Mouse (Mus musculus): ENCODE results near the gene Dyrk4. TPM values are rescaled to one million over a fixed set of nuclear protein-coding genes. Genes with fewer than 3 reads are reported as not detected.
A peak's percentile ranks its signal among the peaks of the same experiment; 100 is the strongest.

Dyrk4 gene
- polyA plus RNA-seq (2012; rRNA removed): 0.04 and 0.16 TPM in 2 replicates

DNA sequence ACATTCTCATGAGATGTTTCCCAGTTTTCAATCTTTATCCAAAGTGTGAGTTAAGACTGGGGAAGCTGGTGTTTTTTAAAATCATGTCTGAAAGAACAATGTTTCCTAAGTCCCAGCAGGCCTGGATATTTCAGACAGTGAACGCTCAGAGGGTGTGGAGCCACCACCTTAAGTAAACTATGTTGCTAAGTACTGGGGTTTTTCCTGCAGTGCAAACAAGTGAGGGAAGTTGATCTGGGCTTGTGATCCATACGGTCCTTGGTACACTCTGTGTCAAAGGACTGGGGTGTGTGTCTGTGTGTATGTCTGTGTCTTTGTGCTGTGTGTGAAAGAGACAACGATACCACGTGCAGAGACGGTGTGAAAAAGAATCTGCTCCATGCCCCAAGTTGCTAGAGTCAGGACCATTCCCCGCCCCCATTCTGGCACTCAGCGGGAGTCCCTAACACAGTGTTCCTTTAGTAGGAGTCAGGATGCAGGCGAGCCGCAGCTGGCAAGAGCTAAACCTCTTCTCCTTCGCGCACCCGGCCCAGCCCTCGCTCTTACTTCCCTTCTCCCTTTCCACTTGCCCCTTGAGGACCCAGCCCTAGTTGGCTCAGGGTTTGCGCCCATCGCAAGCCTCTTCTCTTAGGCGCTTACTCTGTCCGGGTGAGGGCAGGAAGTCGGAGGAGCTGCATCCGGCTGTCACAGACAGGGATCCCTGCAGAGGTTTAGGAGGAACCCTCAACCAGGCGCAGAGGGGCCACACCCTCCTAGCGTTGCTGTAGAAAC is at the start of gene Dyrk4:
Gene Dyrk4 (minus strand): TSS at position 729 of the 771 bp plus-strand sequence.
- DNase-seq (ENCODE audit: low read depth, low spot score): peak; percentile 33
- 7% methylated on average over 21 of the region's 21 CpGs for WGBS

DNA sequence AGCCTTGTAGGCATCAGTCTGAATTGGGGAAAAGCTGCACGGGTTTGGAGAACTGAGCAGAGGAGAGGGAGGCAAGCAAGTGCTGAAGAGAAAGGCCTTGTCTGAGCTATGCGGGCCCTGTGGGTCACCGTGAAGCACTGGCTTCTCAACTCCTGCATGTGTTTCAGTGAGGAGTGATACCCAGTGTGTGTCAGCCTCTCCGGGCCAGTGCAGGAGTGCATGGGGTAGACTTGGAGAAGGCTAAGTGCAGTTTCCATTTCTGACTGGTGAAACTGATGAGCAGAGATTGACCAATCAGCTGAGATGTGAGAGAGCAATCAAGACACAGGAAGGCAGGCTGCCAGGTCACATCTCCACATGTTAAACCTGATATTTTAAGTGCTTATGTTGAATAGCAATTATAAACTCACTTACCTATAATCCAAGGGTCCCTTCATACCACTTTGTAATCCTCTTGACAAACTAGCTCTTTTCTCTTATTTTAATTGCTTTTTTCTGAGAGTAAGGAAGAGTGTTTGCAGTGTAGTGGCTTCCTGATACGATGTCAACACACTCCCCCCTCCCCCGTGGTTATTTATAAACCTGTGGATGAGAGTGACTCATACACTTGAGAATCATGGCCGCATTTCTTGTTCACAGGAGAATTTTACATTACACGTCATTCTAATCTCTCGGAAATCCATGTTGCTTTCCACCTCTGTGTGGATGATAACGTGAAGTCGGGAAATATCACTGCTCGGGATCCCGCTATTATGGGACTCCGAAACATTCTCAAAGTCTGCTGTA is 44.8 kb upstream of the Dyrk4 start:
- WGBS: 78% methylated on average over 14 of the region's 14 CpGs
- DNase-seq (ENCODE audit: low read depth, low spot score): no peak

DNA sequence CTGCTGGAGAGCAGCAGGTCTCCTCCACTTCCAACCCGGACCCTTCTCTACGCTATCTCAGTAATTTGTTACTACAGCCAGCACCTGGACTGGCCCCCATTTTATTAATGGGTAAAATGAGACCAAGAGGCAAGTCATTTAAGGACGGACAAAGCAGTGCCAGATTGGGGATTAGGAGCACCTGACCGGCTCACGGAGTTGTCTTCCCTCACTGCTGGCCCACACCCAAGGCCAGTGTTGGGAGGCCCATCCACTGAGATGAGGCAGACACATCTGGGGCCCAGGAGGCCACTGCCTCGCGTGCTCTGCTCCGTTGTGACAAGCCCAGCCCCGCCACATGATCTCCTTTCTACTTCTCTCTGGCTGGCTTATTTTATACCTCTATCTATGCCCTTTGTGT is 41.8 kb upstream of the Dyrk4 start:
- WGBS: 89% methylated on average over 9 of the region's 9 CpGs
- DNase-seq (ENCODE audit: low read depth, low spot score): no peak

DNA sequence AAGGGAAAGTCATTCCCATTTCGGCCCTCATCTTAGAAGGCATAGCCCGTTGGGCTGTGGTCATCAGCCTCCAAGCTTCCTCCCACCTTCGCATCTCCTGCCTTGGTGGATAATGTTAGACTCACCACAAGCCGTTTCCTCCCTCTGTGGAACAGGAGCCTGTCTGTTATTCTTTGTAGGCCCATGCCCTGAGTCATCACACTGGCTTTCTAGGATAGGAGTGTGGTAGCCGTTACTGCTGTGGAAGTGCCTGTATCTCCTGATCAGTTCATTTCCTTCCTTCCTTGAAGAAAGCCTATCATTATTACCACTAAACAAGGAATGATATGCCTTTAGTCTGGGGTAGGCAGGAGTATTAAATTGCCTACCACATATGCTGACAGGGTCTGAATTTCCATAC is 41.1 kb upstream of the Dyrk4 start:
- 91% methylated on average over 5 of the region's 5 CpGs for WGBS
- DNase-seq (ENCODE audit: low read depth, low spot score): no peak

DNA sequence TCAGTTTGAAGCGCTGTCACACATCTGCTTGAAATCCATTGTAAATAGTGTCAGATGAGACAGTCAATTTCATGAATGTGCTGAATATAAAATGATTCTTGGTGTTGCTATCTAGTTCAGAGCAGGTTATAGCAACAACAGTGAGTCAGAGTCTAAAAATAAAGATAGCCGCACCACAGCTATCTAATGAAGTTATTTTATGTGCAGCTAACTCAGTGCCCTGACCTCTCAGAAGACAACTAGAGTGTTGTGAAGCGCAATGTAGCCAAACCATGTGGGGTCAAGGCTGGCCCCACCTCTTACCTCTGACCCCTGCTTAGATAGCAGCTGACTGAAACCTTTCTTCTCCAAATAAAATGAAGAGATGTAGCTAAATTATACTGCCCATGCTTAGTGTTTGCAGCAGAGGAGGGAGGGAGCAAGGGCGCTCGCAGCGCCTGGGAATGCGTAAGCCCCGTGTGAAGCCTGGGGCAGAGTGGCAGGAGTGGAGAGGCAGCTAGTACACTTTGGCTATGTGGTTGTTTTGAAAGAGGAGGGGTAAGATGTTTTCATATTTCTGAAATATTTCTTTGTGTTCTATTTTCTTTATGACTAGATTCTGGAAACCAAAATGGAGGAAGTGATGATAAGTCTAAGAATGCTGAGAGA is 39.9 kb upstream of the Dyrk4 start:
- no peak for DNase-seq (ENCODE audit: low read depth, low spot score)
- WGBS: 88% methylated on average over 8 of the region's 8 CpGs

DNA sequence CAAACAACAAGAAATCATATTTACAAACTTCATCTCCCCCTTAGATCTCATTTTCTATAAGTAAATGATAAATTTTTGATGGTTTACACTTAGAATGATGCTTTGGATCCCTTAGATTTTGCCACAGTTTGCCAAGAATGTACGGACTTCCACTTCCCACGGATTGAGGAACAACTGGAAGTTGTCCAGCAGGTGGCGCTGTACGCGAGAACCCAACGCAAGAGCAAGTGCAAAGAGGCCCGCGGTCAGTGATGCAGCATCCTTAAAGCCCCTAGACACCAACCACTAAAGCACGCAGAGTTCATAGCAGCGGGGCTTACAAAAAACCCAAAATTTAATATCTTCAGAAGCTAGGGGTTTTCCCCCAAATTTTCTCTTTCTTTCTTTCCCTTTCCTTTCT is 34.1 kb upstream of the Dyrk4 start:
- peak; percentile 31 for DNase-seq (ENCODE audit: low read depth, low spot score)
- WGBS: 7% methylated on average over 10 of the region's 10 CpGs

DNA sequence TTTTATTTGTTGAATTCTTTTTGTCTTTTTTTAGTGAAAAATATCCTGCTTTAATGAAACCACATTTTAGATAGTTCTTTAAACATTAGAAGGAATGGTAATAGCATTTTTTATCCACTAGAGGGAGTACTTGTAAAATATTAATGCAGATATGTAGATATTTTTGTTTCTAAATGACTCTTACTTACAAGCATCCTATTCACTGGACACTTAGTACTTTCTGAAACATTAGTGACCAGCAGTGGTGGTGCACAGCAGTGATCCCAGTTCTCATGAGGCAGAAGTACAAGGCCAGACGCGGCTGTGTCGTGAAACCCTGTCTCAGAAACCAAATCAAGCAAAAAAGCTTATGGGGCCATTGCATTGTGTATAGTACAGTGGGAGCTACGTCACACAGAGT is 26.7 kb upstream of the Dyrk4 start:
- 87% methylated on average over 4 of the region's 4 CpGs for WGBS
- DNase-seq (ENCODE audit: low read depth, low spot score): no peak

DNA sequence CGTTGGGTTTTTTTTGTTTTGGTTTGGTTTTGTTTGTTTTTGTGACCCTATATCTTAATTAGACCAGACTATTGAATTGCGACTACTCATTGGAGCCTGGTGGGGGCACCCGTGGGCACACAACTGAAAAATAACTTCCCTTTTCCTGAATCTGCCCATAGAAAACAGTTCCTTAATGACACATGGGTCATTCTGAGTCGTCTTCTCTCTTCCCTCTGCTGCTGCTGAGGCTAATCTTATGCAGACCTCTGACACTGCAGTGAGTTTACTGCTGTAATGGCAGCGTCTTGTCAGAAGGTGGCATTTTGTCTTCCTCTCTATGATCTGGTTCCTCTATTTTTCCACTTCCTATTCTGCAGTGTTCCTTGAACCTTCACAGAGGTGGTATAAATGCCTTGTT is 18.8 kb upstream of the Dyrk4 start:
- DNase-seq (ENCODE audit: low read depth, low spot score): no peak
- WGBS: 2% methylated on average over 5 of the region's 5 CpGs

DNA sequence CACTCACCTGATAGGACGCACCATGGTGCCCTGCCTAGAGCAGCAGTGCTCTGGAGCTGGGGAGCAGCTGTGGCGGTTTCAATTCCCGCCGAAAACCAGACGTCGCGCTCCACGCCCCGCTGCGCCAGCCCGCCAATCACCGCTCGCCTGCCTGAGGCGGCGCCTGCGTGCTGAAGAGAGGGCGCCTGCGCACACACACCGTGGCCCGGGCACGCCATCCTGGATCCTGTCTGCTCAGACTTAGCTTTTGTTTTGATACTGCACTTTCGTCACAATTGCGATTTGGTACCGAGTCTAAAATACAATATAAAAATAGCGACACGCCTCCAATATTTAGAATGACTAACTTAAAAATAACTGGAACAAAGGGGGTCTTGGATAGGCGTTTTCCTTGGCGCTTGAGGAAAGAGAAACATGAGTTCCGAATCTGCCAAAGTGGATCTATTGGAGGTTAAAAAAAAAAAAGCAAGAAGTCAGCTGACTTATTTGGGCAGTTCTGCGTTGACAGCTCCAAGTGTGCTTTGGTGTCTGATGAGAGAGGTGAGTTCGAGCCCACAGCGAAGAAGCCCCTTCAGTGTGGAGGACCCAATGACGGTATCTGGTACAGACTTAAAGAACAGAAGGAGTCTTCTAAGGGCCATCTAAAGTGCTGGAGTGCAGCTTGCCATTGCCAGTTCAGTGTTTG is 18.0 kb upstream of the Dyrk4 start, which contains the start of the genes Rad51ap1 and D6Wsu163e:
Gene Rad51ap1 (minus strand): TSS at position 101 of the 685 bp plus-strand sequence.
Gene D6Wsu163e (plus strand): TSS at position 476 of the 685 bp plus-strand sequence.
- whole genome bisulfite sequencing: under 1% methylated on average over 33 of the region's 33 CpGs
- DNase-seq (ENCODE audit: low read depth, low spot score): peak; percentile 70

DNA sequence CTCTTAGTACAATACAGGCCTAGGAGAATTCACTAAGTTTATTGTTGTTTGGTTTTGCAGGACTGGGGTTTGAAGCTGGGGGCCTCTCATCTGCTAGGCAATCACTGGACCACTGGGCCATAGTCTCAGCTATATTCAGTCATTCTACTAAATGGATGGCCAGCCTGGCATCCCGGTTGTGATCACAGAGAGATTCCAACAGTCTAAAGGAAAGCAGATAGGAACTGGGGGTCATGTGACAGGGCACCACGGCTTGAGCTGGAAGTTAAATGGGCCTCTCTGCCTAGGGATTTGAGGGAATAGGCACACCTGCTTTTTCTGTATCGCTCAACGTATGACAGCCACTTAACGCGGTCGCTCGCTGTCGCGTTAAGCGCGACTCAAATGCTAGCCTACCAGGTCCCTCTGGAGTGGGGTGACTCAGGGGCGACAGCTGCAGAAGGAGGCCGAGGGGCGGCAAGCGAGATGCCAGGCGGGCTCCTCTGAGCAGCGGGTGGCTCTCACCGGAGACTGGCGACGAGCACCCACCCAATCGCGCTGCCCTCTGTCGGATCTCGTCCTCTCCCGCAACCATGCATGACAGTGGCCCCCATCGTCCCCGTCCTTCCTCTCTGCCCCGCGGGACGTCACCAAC is 17.3 kb upstream of the Dyrk4 start:
- DNase-seq (ENCODE audit: low read depth, low spot score): no peak
- WGBS: under 1% methylated on average over 31 of the region's 31 CpGs

DNA sequence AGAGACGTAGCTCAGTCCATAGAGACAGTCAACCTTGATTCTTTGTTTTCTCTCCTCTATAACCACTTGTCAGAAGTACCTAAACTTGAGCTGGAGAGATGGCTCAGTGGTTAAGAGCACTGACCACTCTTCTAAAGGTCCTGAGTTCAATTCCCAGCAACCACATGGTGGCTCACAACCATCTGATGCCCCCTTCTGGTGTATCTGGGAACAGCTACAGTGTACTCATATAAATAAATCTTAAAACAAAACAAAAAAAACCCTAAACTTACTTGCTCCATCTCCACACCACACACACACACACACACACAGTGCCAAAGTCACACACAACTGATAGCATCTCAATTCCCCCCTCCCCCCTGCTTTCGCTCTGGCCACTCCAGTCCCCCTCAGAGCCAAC is 16.4 kb upstream of the Dyrk4 start:
- 77% methylated on average over 2 of the region's 2 CpGs for WGBS

DNA sequence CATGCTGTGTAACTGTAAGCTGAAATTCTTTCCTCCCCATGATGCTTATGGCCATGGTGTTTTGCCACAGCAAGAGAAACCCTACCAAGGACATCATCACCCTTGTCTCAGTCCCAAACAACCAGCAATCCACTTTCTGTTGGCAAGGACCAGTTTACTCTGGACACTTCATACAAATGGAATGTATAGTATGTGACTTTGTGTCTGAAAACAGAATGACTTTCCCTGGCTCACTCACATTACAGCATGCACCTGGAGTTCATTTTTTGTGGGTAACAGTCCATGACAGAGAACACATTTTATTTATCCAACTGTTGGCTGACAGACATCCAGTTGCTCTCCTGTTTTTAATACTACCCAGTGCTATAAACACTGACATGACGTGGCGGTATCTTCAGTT is 11.3 kb upstream of the Dyrk4 start:
- 84% methylated on average over 2 of the region's 2 CpGs for WGBS
- DNase-seq (ENCODE audit: low read depth, low spot score): no peak

More for the DNA sequence above, 16.4 kb upstream of the Dyrk4 start:
- no peak for DNase-seq (ENCODE audit: low read depth, low spot score)

DNA sequence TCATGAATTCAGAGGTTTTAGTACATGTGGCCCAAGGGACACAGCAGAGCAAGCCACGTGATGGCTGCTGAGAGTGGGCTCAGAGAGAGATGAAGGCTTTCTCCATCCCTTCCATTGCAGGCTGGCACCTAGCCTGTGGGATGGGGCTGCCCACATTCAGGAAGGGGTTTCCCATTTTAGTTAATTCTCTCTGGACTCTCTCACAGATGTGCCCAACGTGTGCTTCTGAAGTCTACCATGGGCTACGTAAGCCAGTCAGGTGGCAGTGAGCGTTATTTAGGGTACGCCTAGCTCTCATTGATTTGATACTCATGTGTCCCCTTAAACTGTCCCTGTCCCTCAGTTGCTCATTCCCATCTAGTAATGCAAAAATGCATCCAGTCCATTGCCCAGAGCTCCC is 6.7 kb downstream of the Dyrk4 start:
- 78% methylated on average over 5 of the region's 5 CpGs for WGBS

DNA sequence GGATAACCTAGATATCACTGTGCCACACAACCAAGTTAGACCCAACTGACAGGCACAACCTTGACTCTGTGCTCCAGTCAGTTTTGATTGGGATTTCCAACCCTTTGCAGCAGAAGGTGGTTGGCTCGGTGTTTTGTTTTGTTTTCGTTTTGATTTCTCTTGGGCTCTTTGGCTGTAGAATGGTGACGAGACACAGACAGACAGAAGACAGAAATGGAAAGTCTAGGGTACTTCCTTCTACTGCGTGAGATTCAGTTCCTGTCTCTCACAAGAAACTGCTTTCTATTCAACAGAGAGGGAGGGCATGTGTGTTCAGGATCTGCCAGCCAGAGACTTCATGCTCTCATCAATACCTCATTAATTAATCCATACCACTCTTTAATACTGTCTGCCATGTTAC is 10.9 kb downstream of the Dyrk4 start:
- WGBS: 62% methylated on average over 4 of the region's 4 CpGs
- DNase-seq (ENCODE audit: low read depth, low spot score): no peak

More for the DNA sequence above, 6.7 kb downstream of the Dyrk4 start:
- no peak for DNase-seq (ENCODE audit: low read depth, low spot score)

DNA sequence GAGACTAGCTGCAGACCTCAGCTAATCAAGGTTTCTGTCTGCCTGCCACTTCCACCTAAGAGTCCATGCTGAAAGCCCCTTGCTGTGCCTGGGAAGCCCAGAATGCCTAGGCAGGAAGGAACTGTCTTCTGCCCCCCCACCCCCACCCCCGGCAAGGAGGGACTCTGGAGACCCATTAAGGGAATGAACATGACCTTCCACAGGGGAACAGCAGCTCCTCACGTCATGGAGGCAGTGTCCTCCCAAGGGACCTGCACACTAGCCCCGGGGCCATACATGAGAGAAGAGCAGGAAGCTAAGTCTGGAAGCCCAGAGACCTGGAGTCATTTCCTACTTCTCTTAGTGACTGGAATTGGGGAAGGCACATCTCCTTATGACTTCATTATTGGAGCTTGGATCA is 13.8 kb downstream of the Dyrk4 start:
- no peak for DNase-seq (ENCODE audit: low read depth, low spot score)
- WGBS: 44% methylated on average over 3 of the region's 3 CpGs

DNA sequence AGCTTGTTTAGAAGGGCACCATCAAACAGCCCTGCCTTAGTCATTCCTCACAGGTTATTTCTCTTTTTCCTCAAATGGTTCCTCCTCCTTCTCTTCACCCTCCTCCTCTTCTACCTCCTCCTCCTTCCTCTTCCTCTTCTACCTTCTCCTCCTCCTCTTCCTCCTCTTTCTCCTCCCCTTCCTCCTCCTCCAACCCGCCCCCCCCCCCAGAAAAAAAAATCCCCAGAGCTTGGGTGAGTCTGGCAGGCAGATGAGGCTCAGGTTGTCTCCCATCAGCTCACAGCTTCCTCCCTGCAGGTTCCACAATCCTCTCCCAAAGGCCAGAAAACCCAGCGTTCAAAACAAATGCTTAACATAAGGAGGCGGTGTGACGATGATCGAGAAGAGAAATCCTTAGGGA is 14.3 kb downstream of the Dyrk4 start:
- 84% methylated on average over 4 of the region's 5 CpGs for WGBS

DNA sequence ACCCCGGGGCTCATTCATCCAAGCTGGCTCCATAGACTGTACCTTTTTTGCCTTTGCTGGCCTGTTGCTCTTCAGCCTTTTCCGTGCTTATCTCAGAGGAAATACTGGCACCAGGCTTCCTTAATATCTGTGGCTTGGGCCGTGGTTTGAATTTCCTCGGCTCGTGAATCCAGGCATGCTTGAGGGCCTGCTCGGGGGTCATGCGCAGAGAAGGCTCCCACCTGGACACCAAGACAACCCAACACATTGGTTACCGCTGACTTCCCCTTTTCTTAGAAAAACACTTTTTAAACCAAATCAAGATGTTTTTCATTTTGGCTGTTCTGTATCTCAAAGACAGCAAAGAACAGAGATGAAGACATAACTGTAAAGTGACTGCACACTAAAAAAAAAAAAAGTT is 44.5 kb downstream of the Dyrk4 start:
- no peak for DNase-seq (ENCODE audit: low read depth, low spot score)
- 78% methylated on average over 8 of the region's 8 CpGs for WGBS

More for the DNA sequence above, 14.3 kb downstream of the Dyrk4 start:
- no peak for DNase-seq (ENCODE audit: low read depth, low spot score)

DNA sequence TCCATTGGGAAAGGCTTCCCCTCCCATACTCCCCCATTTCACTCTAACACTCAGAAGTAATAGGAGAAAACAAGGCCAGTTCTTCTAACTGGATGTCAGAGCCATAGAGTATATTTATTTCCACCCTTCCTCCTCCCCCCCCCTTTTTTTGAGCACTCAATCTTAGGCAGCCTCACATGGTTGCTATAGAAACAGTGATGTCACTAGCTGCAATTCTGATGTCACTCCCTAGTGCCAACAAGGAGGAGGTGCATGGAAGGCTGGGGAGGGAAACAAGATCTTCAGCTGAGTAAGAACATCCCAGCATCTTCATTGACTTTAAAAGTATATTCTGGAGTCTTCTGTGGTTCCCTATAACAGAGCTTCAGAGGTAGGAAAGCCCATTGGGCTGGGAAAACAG is 68.8 kb downstream of the Dyrk4 start, which contains the start of gene Akap3:
Gene Akap3 (plus strand): TSS at position 218 of the 400 bp plus-strand sequence.
- DNase-seq (ENCODE audit: low read depth, low spot score): no peak

Data from large intestine, adult 2 months (tissue).